Mouse (Mus musculus) lung, adult 2 months (tissue): ENCODE data around the gene Lctl. TPM values are rescaled to one million over a fixed set of nuclear protein-coding genes. Genes with fewer than 3 reads are reported as not detected.
"Not testable (repeated sequence)": the region's sequence is repeated elsewhere in the genome, so short reads cannot be mapped to it uniquely, and the experiment has no call there.

ENCODE experiments used
- DNase-seq: peaks from one replicate; pipeline ENCODE4 v3.0.0; 2022
- H3K4me1 ChIP-seq: fragments of 200-500 bp; 2 replicates; pipeline ENCODE4 v1.6.1; 2011; ENCODE audit warnings: low read length; ENCODE audit not compliant: control insufficient read depth, insufficient read depth
- H3K4me3 ChIP-seq: fragments of 200-500 bp; replicated peaks from 2 replicates; pipeline ENCODE3; 2011; ENCODE audit warnings: low read depth, mild to moderate bottlenecking, control low read depth, low read length; ENCODE audit errors: extremely low read depth
- CTCF ChIP-seq: fragments of 200-500 bp; IDR thresholded peaks from 2 replicates; pipeline ENCODE4 v1.5.1; 2011; ENCODE audit warnings: mild to moderate bottlenecking, low read length, control low read depth; ENCODE audit not compliant: insufficient read depth
- POLR2A ChIP-seq: fragments of 200-500 bp; IDR thresholded peaks from 2 replicates; pipeline ENCODE4 v1.6.1; 2011; ENCODE audit warnings: low read depth, mild to moderate bottlenecking, control low read depth, low read length, borderline replicate concordance; ENCODE audit errors: extremely low read depth
- WGBS: fragments of 180-500 bp; shearing (Covaris S2); methylation state at CpG from one replicate; pipeline ENCODE4 v1.1.7; 2018; 5-methylcytosine and 5-hydroxymethylcytosine counted together
- polyA plus RNA-seq: library from polyadenylated mRNA; depleted of rRNA; stranded (reverse); fragments of >200 nt; gene quantifications from 2 replicates; pipeline ENCODE4 v1.2.3, GENCODE M21; 2012

The Lctl gene
- polyA plus RNA-seq, 1 experiment, result 2.9 TPM

GRCm38 (mm10) chr9:64139879-64140278, 22.9 kb downstream of the Lctl start:
- Histone ChIP-seq H3K4me1 (no peaks in the 10 kb centered on the region), H3K4me3 (no peak overlapping the region)
- TF ChIP-seq CTCF (no peak), POLR2A (no peak)
- DNase-seq, result no peak
- 70% methylated on average over 9 of the region's 9 CpGs for WGBS

GRCm38 (mm10) chr9:64156641-64157040, 39.7 kb downstream of the Lctl start:
- Histone ChIP-seq H3K4me1 (no peaks in the 10 kb centered on the region), H3K4me3 (no peak overlapping the region)
- TF ChIP-seq POLR2A, result no peak
- no peak for TF ChIP-seq CTCF
- 53% methylated on average over 1 of the region's 1 CpGs for WGBS
- no peak for DNase-seq

- no peak for DNase-seq
- TF ChIP-seq POLR2A (no peak), CTCF (no peak)
- Histone ChIP-seq H3K4me1 (no peaks in the 10 kb centered on the region), H3K4me3 (no peak overlapping the region)
- 95% methylated on average over 5 of the region's 5 CpGs for WGBS
Observed at GRCm38 (mm10) chr9:64160471-64160870, 43.5 kb downstream of the Lctl start.

- 87% methylated on average over 3 of the region's 3 CpGs for WGBS
- not testable (repeated sequence) for H3K4me1 ChIP-seq, H3K4me3 ChIP-seq, DNase-seq
Observed at GRCm38 (mm10) chr9:64169967-64170366, 53.0 kb downstream of the Lctl start.

- peaks cover 4% of the 10 kb centered on the region for H3K4me1 ChIP-seq
- peak overlapping the region; percentile 84 for H3K4me3 ChIP-seq
- no peak for TF ChIP-seq POLR2A
- TF ChIP-seq CTCF, result no peak
- 3% methylated on average over 18 of the region's 18 CpGs for WGBS
- DNase-seq, result no peak
Observed at GRCm38 (mm10) chr9:64172145-64172815, 55.3 kb downstream of the Lctl start.

- no peak for TF ChIP-seq CTCF
- TF ChIP-seq POLR2A, result peak; percentile 98
- WGBS, result under 1% methylated on average over 42 of the region's 42 CpGs
- peak; percentile 83 for DNase-seq
- Histone ChIP-seq H3K4me1 (peaks cover 4% of the 10 kb centered on the region), H3K4me3 (peak within 1 kb of the TSS; percentile 84)
Observed at GRCm38 (mm10) chr9:64172816-64173665, 56.1 kb downstream of the Lctl start, which contains the start of the genes Zwilch and Rpl4. Zwilch (minus strand) TSS chr9:64173104. Rpl4 (plus strand) TSS chr9:64173375.

- H3K4me3 ChIP-seq, result peak overlapping the region; percentile 84
- H3K4me1 ChIP-seq, result peaks cover 6% of the 10 kb centered on the region
- WGBS, result under 1% methylated on average over 16 of the region's 16 CpGs
- no peak for DNase-seq
- TF ChIP-seq POLR2A (no peak), CTCF (no peak)
Observed at GRCm38 (mm10) chr9:64173666-64174220, 56.8 kb downstream of the Lctl start.

- TF ChIP-seq CTCF (no peak), POLR2A (no peak)
- H3K4me1 ChIP-seq, result peaks cover 6% of the 10 kb centered on the region
- no peak overlapping the region for H3K4me3 ChIP-seq
- DNase-seq, result no peak
Observed at GRCm38 (mm10) chr9:64174341-64174740, 57.4 kb downstream of the Lctl start.

GRCm38 (mm10) chr9:64174766-64175165, 57.8 kb downstream of the Lctl start:
- TF ChIP-seq CTCF (no peak), POLR2A (no peak)
- 46% methylated on average over 8 of the region's 8 CpGs for WGBS
- Histone ChIP-seq H3K4me3 (no peak overlapping the region), H3K4me1 (peaks cover 7% of the 10 kb centered on the region)
- DNase-seq, result no peak
